Mouse (Mus musculus): ENCODE data around the gene Usp44. TPM values are rescaled to one million over a fixed set of nuclear protein-coding genes. Genes with fewer than 3 reads are reported as not detected.
"Not testable (repeated sequence)": the region's sequence is repeated elsewhere in the genome, so short reads cannot be mapped to it uniquely, and the experiment has no call there.

Gene Usp44
- polyA plus RNA-seq (2016; fragmentation: Nextera tagmentation; extraction: Ambion mirVana): 12.1 and 13.0 TPM in 2 replicates

DNA sequence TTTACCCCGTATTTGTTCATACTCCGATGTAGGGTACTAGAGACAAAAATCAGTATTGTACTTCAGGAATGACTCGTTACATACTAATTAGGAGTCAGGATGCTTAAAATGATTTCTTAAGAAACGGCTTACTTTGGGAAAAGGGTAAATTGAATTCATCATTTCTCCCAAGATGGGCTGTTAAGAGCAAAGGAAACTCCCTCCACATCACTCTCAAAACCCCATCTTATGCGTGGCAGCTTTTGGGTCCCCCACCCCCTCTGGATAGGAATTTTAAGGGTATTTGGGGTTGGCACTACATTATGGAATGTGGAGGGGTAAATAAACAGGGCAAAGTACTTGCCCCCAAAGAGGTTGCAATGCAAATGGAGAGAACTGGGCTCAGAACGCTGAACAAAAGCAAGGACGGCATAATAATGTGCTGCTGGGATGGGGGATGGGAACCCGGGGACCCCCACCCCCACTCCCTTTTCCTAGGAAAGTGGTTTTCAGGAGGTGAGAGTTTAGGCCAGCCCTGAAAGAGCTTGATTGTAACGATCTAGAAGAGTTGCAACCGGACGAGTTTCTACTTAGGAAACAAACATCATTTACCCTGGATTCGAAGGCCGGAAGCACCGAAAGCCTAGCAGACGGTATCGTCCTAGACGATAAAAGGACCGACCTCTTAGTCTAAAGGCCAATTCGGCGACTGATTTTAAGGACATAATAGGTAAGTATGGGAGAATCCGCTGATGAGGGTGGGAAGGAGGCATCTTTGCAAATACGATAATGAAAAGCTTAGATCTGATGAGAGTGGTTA lies at the start of gene Usp44:
Gene Usp44 (plus strand): TSS at position 625 of the 799 bp plus-strand sequence.
- Histone ChIP-seq H3K27me3 (peaks cover 39% of the 10 kb centered on the region), H3K36me3 (no peaks in the 10 kb centered on the region), H3K9me3 (no peaks in the 10 kb centered on the region), H3K9ac (replicated peaks) (no peak within 1 kb of the TSS), H3K4me2 (replicated peaks) (peak within 1 kb of the TSS; percentile 38), H3K4me3 (peak within 1 kb of the TSS; percentile 12), H3K4me1 (peaks cover 16% of the 10 kb centered on the region), H3K27ac (replicated peaks) (no peak within 1 kb of the TSS)
- ATAC-seq (ENCODE audit: low FRiP score, low read depth): no peak
- 7% methylated on average over 22 of the region's 22 CpGs for WGBS

DNA sequence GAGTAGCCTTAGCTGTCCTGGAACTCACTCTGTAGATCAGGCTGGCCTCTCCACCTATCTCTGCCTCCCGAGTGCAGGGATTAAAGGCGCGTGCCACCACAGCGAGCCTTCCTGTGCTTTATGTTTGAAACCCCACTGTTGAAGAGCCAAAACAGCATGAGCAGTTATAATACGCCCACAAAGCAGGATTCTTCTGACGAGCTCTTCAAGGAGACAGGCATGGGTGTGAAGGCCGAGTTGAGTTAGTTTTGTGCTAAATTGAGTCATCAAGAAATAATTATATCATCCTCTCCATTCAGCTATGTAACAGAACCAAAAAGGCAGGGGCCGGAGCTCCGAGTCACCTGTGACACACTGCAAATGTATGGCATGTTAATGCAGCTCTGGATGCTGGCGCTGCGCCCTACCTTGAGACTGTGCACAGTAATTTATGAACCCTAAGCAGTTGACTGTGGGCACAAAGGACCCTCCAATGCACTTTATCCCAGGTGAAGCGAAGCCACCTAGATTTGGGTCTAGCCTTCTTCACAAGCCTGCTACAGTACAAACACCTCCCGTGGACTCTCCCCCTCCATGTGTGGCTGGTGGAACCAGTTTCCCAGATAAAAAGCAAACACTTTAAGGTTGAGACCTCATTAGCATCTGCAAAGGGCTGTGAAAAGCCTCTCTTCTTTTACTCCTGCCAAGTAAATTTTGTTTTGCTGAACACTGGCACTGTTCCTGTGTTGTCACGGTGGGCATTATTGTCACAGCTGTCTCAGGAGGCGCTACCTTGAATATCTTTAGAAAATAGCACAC lies 47.9 kb upstream of the Usp44 start:
- Histone ChIP-seq H3K4me2 (replicated peaks) (no peak overlapping the region), H3K36me3 (no peaks in the 10 kb centered on the region), H3K9ac (replicated peaks) (no peak overlapping the region), H3K9me3 (no peaks in the 10 kb centered on the region), H3K4me1 (peaks cover 5% of the 10 kb centered on the region; the same call in 1 of the 2 replicates), H3K4me3 (no peak overlapping the region), H3K27me3 (no peaks in the 10 kb centered on the region), H3K27ac (replicated peaks) (no peak overlapping the region)
- WGBS: 65% methylated on average over 15 of the region's 15 CpGs
- no peak for ATAC-seq (ENCODE audit: low FRiP score, low read depth)

- Histone ChIP-seq H3K4me1 (no peaks in the 10 kb centered on the region), H3K9me3 (no peaks in the 10 kb centered on the region), H3K36me3 (no peaks in the 10 kb centered on the region), H3K27me3 (no peaks in the 10 kb centered on the region), H3K4me2 (replicated peaks) (no peak overlapping the region), H3K27ac (replicated peaks) (no peak overlapping the region), H3K4me3 (no peak overlapping the region), H3K9ac (replicated peaks) (no peak overlapping the region)
- WGBS: 81% methylated on average over 8 of the region's 8 CpGs
- ATAC-seq (ENCODE audit: low FRiP score, low read depth): no peak
Observed at GRCm38 (mm10) chr10:93799711-93800362, 31.5 kb upstream of the Usp44 start.

DNA sequence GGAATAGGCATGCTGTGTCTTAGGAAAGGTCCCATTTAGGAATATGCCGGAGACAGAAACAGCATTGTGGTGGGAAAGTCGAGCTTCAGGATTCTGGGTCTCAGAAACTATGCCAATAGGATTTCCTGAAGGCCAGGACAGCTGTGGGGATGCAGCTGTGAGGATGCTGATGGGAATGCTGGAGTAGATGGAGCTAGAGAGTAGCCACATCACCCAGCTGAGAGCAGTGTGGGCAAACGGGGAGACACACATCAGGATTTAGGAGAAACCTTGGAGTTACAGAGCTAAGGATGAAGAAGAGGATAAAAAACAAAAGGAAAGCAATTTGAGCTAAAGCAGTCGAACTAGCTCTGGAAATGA lies 31.0 kb upstream of the Usp44 start:
- no peak overlapping the region for H3K9ac ChIP-seq (replicated peaks)
- no peak overlapping the region for H3K4me3 ChIP-seq
- no peaks in the 10 kb centered on the region for H3K4me1 ChIP-seq
- no peaks in the 10 kb centered on the region for H3K9me3 ChIP-seq
- 78% methylated on average over 4 of the region's 4 CpGs for WGBS
- no peak overlapping the region for H3K27ac ChIP-seq (replicated peaks)
- no peak overlapping the region for H3K4me2 ChIP-seq (replicated peaks)
- ATAC-seq (ENCODE audit: low FRiP score, low read depth): no peak
- H3K36me3 ChIP-seq: no peaks in the 10 kb centered on the region
- no peaks in the 10 kb centered on the region for H3K27me3 ChIP-seq

GRCm38 (mm10) chr10:93800895-93801294 lies 30.5 kb upstream of the Usp44 start:
- no peaks in the 10 kb centered on the region for H3K4me1 ChIP-seq
- H3K4me3 ChIP-seq: no peak overlapping the region
- no peaks in the 10 kb centered on the region for H3K9me3 ChIP-seq
- no peak overlapping the region for H3K4me2 ChIP-seq (replicated peaks)
- no peak overlapping the region for H3K27ac ChIP-seq (replicated peaks)
- no peak overlapping the region for H3K9ac ChIP-seq (replicated peaks)
- WGBS: 91% methylated on average over 5 of the region's 5 CpGs
- no peaks in the 10 kb centered on the region for H3K27me3 ChIP-seq
- H3K36me3 ChIP-seq: no peaks in the 10 kb centered on the region
- no peak for ATAC-seq (ENCODE audit: low FRiP score, low read depth)

DNA sequence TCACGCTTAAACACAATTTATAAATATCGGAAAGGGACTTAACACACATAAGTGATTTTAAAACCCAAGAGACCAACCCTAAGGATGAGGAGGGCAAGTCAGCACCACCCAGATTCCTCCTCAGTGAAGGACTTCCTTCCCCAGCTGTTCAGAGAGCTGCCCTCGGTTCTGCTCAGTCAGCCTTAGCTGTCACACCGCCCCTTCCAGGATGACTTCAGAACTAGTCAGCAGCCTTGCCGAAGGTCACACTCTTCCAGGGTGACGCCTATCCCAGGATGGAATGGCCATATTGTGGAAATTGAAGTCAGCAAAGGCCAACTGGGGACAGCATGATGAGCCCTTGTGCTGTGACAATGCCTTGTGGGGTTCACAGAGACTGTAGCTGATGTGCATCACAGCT lies 28.2 kb upstream of the Usp44 start:
- no peaks in the 10 kb centered on the region for H3K9me3 ChIP-seq
- no peaks in the 10 kb centered on the region for H3K27me3 ChIP-seq
- 75% methylated on average over 6 of the region's 6 CpGs for WGBS
- H3K4me1 ChIP-seq: no peaks in the 10 kb centered on the region
- H3K27ac ChIP-seq (replicated peaks): no peak overlapping the region
- ATAC-seq (ENCODE audit: low FRiP score, low read depth): no peak
- H3K4me2 ChIP-seq (replicated peaks): no peak overlapping the region
- H3K36me3 ChIP-seq: no peaks in the 10 kb centered on the region
- H3K9ac ChIP-seq (replicated peaks): no peak overlapping the region
- H3K4me3 ChIP-seq: no peak overlapping the region

- ATAC-seq (ENCODE audit: low FRiP score, low read depth); H3K27ac ChIP-seq (replicated peaks); H3K9ac ChIP-seq (replicated peaks); H3K4me2 ChIP-seq (replicated peaks); H3K36me3 ChIP-seq; H3K4me3 ChIP-seq; H3K27me3 ChIP-seq; H3K9me3 ChIP-seq; H3K4me1 ChIP-seq: not testable (repeated sequence)
- 95% methylated on average over 8 of the region's 8 CpGs for WGBS
Observed at GRCm38 (mm10) chr10:93809438-93809837, 21.9 kb upstream of the Usp44 start.

- no peaks in the 10 kb centered on the region for H3K4me1 ChIP-seq
- H3K4me3 ChIP-seq: no peak overlapping the region
- no peak overlapping the region for H3K9ac ChIP-seq (replicated peaks)
- no peaks in the 10 kb centered on the region for H3K36me3 ChIP-seq
- no peaks in the 10 kb centered on the region for H3K9me3 ChIP-seq
- no peaks in the 10 kb centered on the region for H3K27me3 ChIP-seq
- ATAC-seq (ENCODE audit: low FRiP score, low read depth): no peak
- WGBS: 64% methylated on average over 7 of the region's 7 CpGs
- no peak overlapping the region for H3K4me2 ChIP-seq (replicated peaks)
- no peak overlapping the region for H3K27ac ChIP-seq (replicated peaks)
Observed at GRCm38 (mm10) chr10:93810590-93811185, 20.7 kb upstream of the Usp44 start.

DNA sequence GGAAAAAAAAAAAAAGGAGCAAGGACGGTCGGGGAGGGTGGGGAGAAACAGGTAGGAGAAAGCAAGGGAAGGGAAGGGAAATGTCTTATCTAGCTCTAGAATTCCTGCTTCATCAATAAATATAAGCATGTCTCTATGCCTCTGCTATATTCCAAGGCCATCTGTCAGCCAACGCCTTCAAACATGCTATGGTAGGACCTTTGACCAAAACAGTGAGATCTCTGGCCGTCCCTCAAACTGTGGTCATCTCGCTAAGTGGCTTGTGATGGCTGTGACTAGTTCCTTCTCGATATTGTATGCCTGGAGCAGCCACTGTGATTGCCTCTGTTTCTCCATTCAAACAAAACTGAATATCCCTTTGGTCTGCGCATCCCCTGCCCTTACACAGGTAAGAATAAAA lies 19.3 kb upstream of the Usp44 start:
- Histone ChIP-seq H3K4me1 (no peaks in the 10 kb centered on the region), H3K27me3 (no peaks in the 10 kb centered on the region), H3K4me3 (no peak overlapping the region), H3K9ac (replicated peaks) (no peak overlapping the region), H3K36me3 (no peaks in the 10 kb centered on the region), H3K4me2 (replicated peaks) (no peak overlapping the region), H3K9me3 (no peaks in the 10 kb centered on the region), H3K27ac (replicated peaks) (no peak overlapping the region)
- ATAC-seq (ENCODE audit: low FRiP score, low read depth): no peak
- WGBS: 86% methylated on average over 7 of the region's 7 CpGs

DNA sequence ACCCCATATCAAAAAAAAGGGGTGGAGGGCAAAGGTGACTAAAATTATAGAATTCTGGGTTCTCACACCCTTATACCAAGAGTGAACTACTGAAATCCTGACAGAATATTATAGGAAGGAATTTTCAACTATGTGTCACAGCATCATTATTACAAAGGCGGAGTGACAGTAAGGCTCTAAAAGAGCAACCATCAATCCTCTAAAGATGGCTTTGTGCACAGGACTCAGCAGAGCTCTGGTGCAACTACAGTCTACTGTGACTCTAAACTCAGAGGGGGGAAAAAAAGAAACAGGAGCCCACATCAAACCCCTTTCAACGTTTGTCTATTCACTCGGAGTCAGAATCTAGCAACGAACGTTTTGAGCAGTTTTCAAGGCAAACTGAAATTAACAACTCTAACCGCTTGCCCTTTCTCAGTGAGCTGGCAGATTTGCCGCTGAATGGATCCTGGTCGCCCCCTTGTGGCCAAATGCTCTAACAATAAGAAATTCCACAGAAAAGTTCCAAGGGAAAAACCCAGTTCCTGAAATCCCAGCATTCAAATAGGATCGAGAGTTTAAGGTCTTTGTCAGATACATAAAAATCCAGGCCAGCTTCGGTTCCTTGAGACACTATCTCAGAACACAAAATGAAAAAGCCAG lies 18.5 kb upstream of the Usp44 start:
- Histone ChIP-seq H3K4me1 (no peaks in the 10 kb centered on the region), H3K27me3 (no peaks in the 10 kb centered on the region), H3K4me2 (replicated peaks) (no peak overlapping the region), H3K9ac (replicated peaks) (no peak overlapping the region), H3K4me3 (no peak overlapping the region), H3K36me3 (no peaks in the 10 kb centered on the region), H3K9me3 (no peaks in the 10 kb centered on the region), H3K27ac (replicated peaks) (no peak overlapping the region)
- 27% methylated on average over 10 of the region's 10 CpGs for whole genome bisulfite sequencing
- no peak for ATAC-seq (ENCODE audit: low FRiP score, low read depth)

GRCm38 (mm10) chr10:93813755-93814154 lies 17.6 kb upstream of the Usp44 start:
- Histone ChIP-seq H3K27me3 (peaks cover under 1% of the 10 kb centered on the region; the same call in 1 of the 2 replicates), H3K9me3 (no peaks in the 10 kb centered on the region), H3K36me3 (no peaks in the 10 kb centered on the region), H3K9ac (replicated peaks) (no peak overlapping the region), H3K27ac (replicated peaks) (no peak overlapping the region), H3K4me3 (no peak overlapping the region), H3K4me2 (replicated peaks) (no peak overlapping the region), H3K4me1 (no peaks in the 10 kb centered on the region)
- WGBS: 51% methylated on average over 10 of the region's 10 CpGs
- ATAC-seq (ENCODE audit: low FRiP score, low read depth): peak; percentile 52; the same call in 1 of the 2 replicates
